Mouse (Mus musculus): ENCODE data around the gene Slc4a5. TPM values are rescaled to one million over a fixed set of nuclear protein-coding genes. Genes with fewer than 3 reads are reported as not detected.

The Slc4a5 gene
- under 1 TPM; 0.06 to 0.57 TPM for polyA plus RNA-seq (2017; shearing (Covaris generic))

GRCm38 (mm10) chr6:83219814-83220213 is at the start of gene Slc4a5:
Gene Slc4a5, plus strand, starts transcription at chr6:83219828.

DNA sequence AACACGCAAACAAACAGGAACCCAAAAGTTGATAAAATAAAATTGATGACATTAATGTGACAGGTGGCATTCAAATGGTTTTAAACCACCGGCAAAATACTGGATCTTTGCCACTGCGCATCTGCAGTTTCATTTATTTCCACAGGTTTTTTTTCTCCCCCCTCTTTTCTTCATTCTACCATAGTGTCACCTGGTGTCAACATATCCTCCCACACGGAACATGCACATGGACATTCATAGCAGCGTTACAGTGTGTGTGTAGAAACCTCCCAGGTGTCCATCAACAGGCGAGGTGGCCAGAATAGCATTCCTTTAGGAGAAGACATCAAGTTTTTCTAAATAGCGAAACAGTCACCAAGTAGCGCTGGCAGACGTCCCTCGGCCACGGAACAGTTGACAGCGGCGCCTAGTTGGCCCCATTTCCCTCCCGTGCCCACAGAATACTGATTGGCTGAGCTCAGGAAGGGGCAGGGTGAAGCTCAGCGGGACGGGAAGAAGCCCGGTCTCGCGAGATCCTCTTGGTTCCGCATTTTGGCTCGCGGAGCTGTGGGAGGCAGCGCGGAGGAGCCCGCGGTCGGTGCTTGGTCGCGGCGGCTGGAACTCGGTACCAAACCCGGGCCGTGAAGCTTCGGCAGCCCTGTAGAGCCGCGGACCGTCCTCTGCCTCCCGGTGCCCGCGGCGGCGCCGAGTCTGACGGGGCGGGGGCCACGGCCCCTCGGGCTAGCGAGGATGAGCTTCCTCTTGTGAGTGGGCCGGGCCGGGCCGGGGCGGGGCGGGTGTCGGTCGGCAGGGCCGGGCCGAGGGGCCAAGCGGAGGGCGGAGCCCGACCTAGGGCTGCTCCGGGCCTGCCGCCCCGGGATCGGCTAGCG is 106.1 kb downstream of the Slc4a5 start, which contains the start of the genes Mthfd2 and Mob1a:
TSS of gene Mthfd2 (minus strand) at position 384 of the 869 bp plus-strand sequence.
TSS of gene Mob1a (plus strand) at position 492 of the 869 bp plus-strand sequence.

DNA sequence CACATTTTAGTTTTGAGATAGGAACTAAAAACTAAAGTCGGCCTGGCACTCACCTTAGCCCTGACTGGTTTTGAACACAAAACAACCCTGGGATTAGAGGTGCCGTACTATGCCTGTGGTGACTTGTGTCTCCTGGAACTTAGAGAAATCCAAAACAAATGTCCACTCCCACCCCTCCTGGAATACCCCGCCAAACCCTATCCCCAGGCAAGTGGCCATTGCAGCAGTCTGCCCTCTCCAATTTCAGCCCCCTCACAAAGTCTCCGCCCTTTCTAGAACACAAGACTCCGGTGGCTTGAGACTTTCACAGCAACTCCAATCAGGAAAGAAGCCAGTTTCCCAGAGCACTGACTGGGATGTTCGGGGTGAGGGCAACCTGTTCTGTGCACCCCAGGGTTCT is 129.2 kb downstream of the Slc4a5 start, which contains the start of gene Bola3:
TSS of gene Bola3 (plus strand) at position 275 of the 400 bp plus-strand sequence.

Other genes with a start within 250 kb of the Slc4a5 start
- 10 to 100 TPM; 32.4 to 50.7 TPM for gene Dok1, start 186.4 kb upstream of the Slc4a5 start, polyA plus RNA-seq (2017; shearing (Covaris generic))
- gene Loxl3, start 185.7 kb upstream of the Slc4a5 start, polyA plus RNA-seq (2017; shearing (Covaris generic)), result under 1 TPM; 0.33 to 0.43 TPM
- gene Aup1, start 165.3 kb upstream of the Slc4a5 start, polyA plus RNA-seq (2017; shearing (Covaris generic)), result 100 to 1,000 TPM; 423 to 439 TPM
- gene Htra2, start 164.6 kb upstream of the Slc4a5 start, polyA plus RNA-seq (2017; shearing (Covaris generic)), result 10 to 100 TPM; 41.1 to 48.9 TPM
- gene Dqx1, start 162.0 kb upstream of the Slc4a5 start, polyA plus RNA-seq (2017; shearing (Covaris generic)), result 1 to 10 TPM in 1 of 2 experiments, under 1 TPM in 1; 0.52 to 2.8 TPM
- gene Tlx2, start 149.5 kb upstream of the Slc4a5 start, polyA plus RNA-seq (2017; shearing (Covaris generic)), result under 1 TPM in 1 of 2 experiments, not detected in 1; 0.11 TPM
- 10 to 100 TPM; 34.0 to 46.7 TPM for gene Pcgf1, start 142.0 kb upstream of the Slc4a5 start, polyA plus RNA-seq (2017; shearing (Covaris generic))
- under 1 TPM; 0.22 to 0.33 TPM for gene Lbx2, start 133.5 kb upstream of the Slc4a5 start, polyA plus RNA-seq (2017; shearing (Covaris generic))
- 1 to 10 TPM; 3.9 to 7.1 TPM for gene Ccdc142, start 118.2 kb upstream of the Slc4a5 start, polyA plus RNA-seq (2017; shearing (Covaris generic))
- gene Gm42688, start 118.2 kb upstream of the Slc4a5 start, polyA plus RNA-seq (2017; shearing (Covaris generic)), result 1 to 10 TPM; 6.6 to 8.2 TPM
- 10 to 100 TPM; 51.7 to 65.2 TPM for gene Mrpl53, start 110.8 kb upstream of the Slc4a5 start, polyA plus RNA-seq (2017; shearing (Covaris generic))
- gene Mogs, start 104.3 kb upstream of the Slc4a5 start, polyA plus RNA-seq (2017; shearing (Covaris generic)), result 10 to 100 TPM; 86.0 to 98.4 TPM
- 10 to 100 TPM; 63.4 to 63.9 TPM for gene Wbp1, start 98.3 kb upstream of the Slc4a5 start, polyA plus RNA-seq (2017; shearing (Covaris generic))
- 10 to 100 TPM; 38.5 to 41.6 TPM for gene Ino80b, start 94.4 kb upstream of the Slc4a5 start, polyA plus RNA-seq (2017; shearing (Covaris generic))
- under 1 TPM; 0.26 to 0.30 TPM for gene Rtkn, start 84.4 kb upstream of the Slc4a5 start, polyA plus RNA-seq (2017; shearing (Covaris generic))
- under 1 TPM; 0.38 to 0.82 TPM for gene Wdr54, start 63.4 kb upstream of the Slc4a5 start, polyA plus RNA-seq (2017; shearing (Covaris generic))
- gene 1700003E16Rik, start 63.4 kb upstream of the Slc4a5 start, polyA plus RNA-seq (2017; shearing (Covaris generic)), result not detected
- gene Dctn1, start 53.9 kb upstream of the Slc4a5 start, polyA plus RNA-seq (2017; shearing (Covaris generic)), result 10 to 100 TPM; 43.0 to 63.2 TPM
- 10 to 100 TPM; 79.7 to 84.7 TPM for gene Mthfd2, start 106.1 kb downstream of the Slc4a5 start, polyA plus RNA-seq (2017; shearing (Covaris generic))
- 100 to 1,000 TPM; 129 to 176 TPM for gene Mob1a, start 106.2 kb downstream of the Slc4a5 start, polyA plus RNA-seq (2017; shearing (Covaris generic))
- gene Bola3, start 129.3 kb downstream of the Slc4a5 start, polyA plus RNA-seq (2017; shearing (Covaris generic)), result 100 to 1,000 TPM in 1 of 2 experiments, 10 to 100 TPM in 1; 97.1 to 103 TPM
- gene Tet3, start 239.3 kb downstream of the Slc4a5 start, polyA plus RNA-seq (2017; shearing (Covaris generic)), result 10 to 100 TPM; 45.8 to 52.3 TPM